Mouse (Mus musculus): ENCODE measurements around the gene Rap1gap2. TPM values are rescaled to one million over a fixed set of nuclear protein-coding genes. Genes with fewer than 3 reads are reported as not detected.

Gene Rap1gap2
- polyA plus RNA-seq, 1 experiment from 2014 or later: 1.6 TPM

- Histone ChIP-seq H3K27ac (peak overlapping the region; percentile 86), H3K36me3 (no peaks in the 10 kb centered on the region), H3K9me3 (no peaks in the 10 kb centered on the region), H3K27me3 (ENCODE audit: insufficient read depth, poor library complexity, severe bottlenecking) (peaks cover 51% of the 10 kb centered on the region), H3K4me3 (peak overlapping the region; percentile 71), H3K4me1 (replicated peaks) (peaks cover 23% of the 10 kb centered on the region)
- DNase-seq (ENCODE audit: low spot score): no peak
- WGBS: 14% methylated on average over 9 of the region's 9 CpGs
Measured at GRCm38 (mm10) chr11:74638791-74639411, 28.2 kb upstream of the Rap1gap2 start.

GRCm38 (mm10) chr11:74637971-74638790 is 27.5 kb upstream of the Rap1gap2 start:
- DNase-seq (ENCODE audit: low spot score): peak; percentile 81
- WGBS: under 1% methylated on average over 86 of the region's 86 CpGs
- peaks cover 23% of the 10 kb centered on the region for H3K4me1 ChIP-seq (replicated peaks)
- H3K4me3 ChIP-seq: peak overlapping the region; percentile 71
- no peaks in the 10 kb centered on the region for H3K9me3 ChIP-seq
- H3K27me3 ChIP-seq (ENCODE audit: insufficient read depth, poor library complexity, severe bottlenecking): peaks cover 51% of the 10 kb centered on the region
- H3K36me3 ChIP-seq: no peaks in the 10 kb centered on the region
- peak overlapping the region; percentile 86 for H3K27ac ChIP-seq

GRCm38 (mm10) chr11:74637486-74637885 is 26.8 kb upstream of the Rap1gap2 start:
- Histone ChIP-seq H3K36me3 (no peaks in the 10 kb centered on the region), H3K27me3 (ENCODE audit: insufficient read depth, poor library complexity, severe bottlenecking) (peaks cover 51% of the 10 kb centered on the region), H3K27ac (peak overlapping the region; percentile 86), H3K9me3 (no peaks in the 10 kb centered on the region), H3K4me3 (peak overlapping the region; percentile 71), H3K4me1 (replicated peaks) (peaks cover 23% of the 10 kb centered on the region)
- 25% methylated on average over 8 of the region's 8 CpGs for whole genome bisulfite sequencing
- no peak for DNase-seq (ENCODE audit: low spot score)

- peaks cover 23% of the 10 kb centered on the region for H3K4me1 ChIP-seq (replicated peaks)
- H3K36me3 ChIP-seq: no peaks in the 10 kb centered on the region
- DNase-seq (ENCODE audit: low spot score): peak; percentile 70
- 70% methylated on average over 5 of the region's 5 CpGs for WGBS
- peaks cover 31% of the 10 kb centered on the region for H3K27me3 ChIP-seq (ENCODE audit: insufficient read depth, poor library complexity, severe bottlenecking)
- H3K9me3 ChIP-seq: no peaks in the 10 kb centered on the region
- H3K4me3 ChIP-seq: no peak overlapping the region
- no peak overlapping the region for H3K27ac ChIP-seq
Measured at GRCm38 (mm10) chr11:74634490-74635275, 24.0 kb upstream of the Rap1gap2 start.

- Histone ChIP-seq H3K4me3 (no peak overlapping the region), H3K9me3 (no peaks in the 10 kb centered on the region), H3K27ac (no peak overlapping the region), H3K4me1 (replicated peaks) (peaks cover under 1% of the 10 kb centered on the region), H3K27me3 (ENCODE audit: insufficient read depth, poor library complexity, severe bottlenecking) (peaks cover 16% of the 10 kb centered on the region), H3K36me3 (no peaks in the 10 kb centered on the region)
- WGBS: 77% methylated on average over 7 of the region's 7 CpGs
- DNase-seq (ENCODE audit: low spot score): no peak
Measured at GRCm38 (mm10) chr11:74631880-74632789, 21.4 kb upstream of the Rap1gap2 start.

GRCm38 (mm10) chr11:74627481-74627880 is 16.8 kb upstream of the Rap1gap2 start:
- H3K4me3 ChIP-seq: no peak overlapping the region
- DNase-seq (ENCODE audit: low spot score): no peak
- H3K27ac ChIP-seq: no peak overlapping the region
- no peaks in the 10 kb centered on the region for H3K9me3 ChIP-seq
- no peaks in the 10 kb centered on the region for H3K36me3 ChIP-seq
- 90% methylated on average over 3 of the region's 3 CpGs for WGBS
- H3K27me3 ChIP-seq (ENCODE audit: insufficient read depth, poor library complexity, severe bottlenecking): no peaks in the 10 kb centered on the region
- no peaks in the 10 kb centered on the region for H3K4me1 ChIP-seq (replicated peaks)

GRCm38 (mm10) chr11:74625333-74625732 is 14.6 kb upstream of the Rap1gap2 start:
- peaks cover 19% of the 10 kb centered on the region for H3K27me3 ChIP-seq (ENCODE audit: insufficient read depth, poor library complexity, severe bottlenecking)

GRCm38 (mm10) chr11:74623693-74624092 is 13.0 kb upstream of the Rap1gap2 start:
- no peaks in the 10 kb centered on the region for H3K9me3 ChIP-seq
- no peak for DNase-seq (ENCODE audit: low spot score)
- no peak overlapping the region for H3K4me3 ChIP-seq
- 80% methylated on average over 6 of the region's 6 CpGs for WGBS
- H3K27me3 ChIP-seq (ENCODE audit: insufficient read depth, poor library complexity, severe bottlenecking): peaks cover 35% of the 10 kb centered on the region
- H3K4me1 ChIP-seq (replicated peaks): peaks cover 14% of the 10 kb centered on the region
- H3K27ac ChIP-seq: no peak overlapping the region
- H3K36me3 ChIP-seq: no peaks in the 10 kb centered on the region

More at GRCm38 (mm10) chr11:74625333-74625732, 14.6 kb upstream of the Rap1gap2 start:
- H3K4me3 ChIP-seq: no peak overlapping the region
- H3K9me3 ChIP-seq: no peaks in the 10 kb centered on the region
- H3K36me3 ChIP-seq: no peaks in the 10 kb centered on the region
- H3K4me1 ChIP-seq (replicated peaks): peaks cover under 1% of the 10 kb centered on the region; the same call in 1 of the 2 replicates
- no peak overlapping the region for H3K27ac ChIP-seq
- no peak for DNase-seq (ENCODE audit: low spot score)

GRCm38 (mm10) chr11:74621974-74622669 is 11.4 kb upstream of the Rap1gap2 start:
- DNase-seq (ENCODE audit: low spot score): no peak
- no peaks in the 10 kb centered on the region for H3K9me3 ChIP-seq
- peaks cover 45% of the 10 kb centered on the region for H3K27me3 ChIP-seq (ENCODE audit: insufficient read depth, poor library complexity, severe bottlenecking)
- no peak overlapping the region for H3K27ac ChIP-seq
- 81% methylated on average over 8 of the region's 8 CpGs for WGBS
- H3K4me3 ChIP-seq: no peak overlapping the region
- H3K36me3 ChIP-seq: no peaks in the 10 kb centered on the region
- peaks cover 14% of the 10 kb centered on the region for H3K4me1 ChIP-seq (replicated peaks)

GRCm38 (mm10) chr11:74619956-74620300 is 9.2 kb upstream of the Rap1gap2 start:
- Histone ChIP-seq H3K27me3 (ENCODE audit: insufficient read depth, poor library complexity, severe bottlenecking) (peaks cover 54% of the 10 kb centered on the region), H3K4me3 (peak overlapping the region; percentile 61), H3K4me1 (replicated peaks) (peaks cover 14% of the 10 kb centered on the region), H3K9me3 (no peaks in the 10 kb centered on the region), H3K27ac (peak overlapping the region; percentile 83), H3K36me3 (no peaks in the 10 kb centered on the region)
- WGBS: 2% methylated on average over 16 of the region's 16 CpGs
- DNase-seq (ENCODE audit: low spot score): no peak

GRCm38 (mm10) chr11:74619201-74619955 is 8.7 kb upstream of the Rap1gap2 start, which contains the start of gene Ccdc92b:
Gene Ccdc92b (plus strand): TSS chr11:74619605.
- H3K9me3 ChIP-seq: no peaks in the 10 kb centered on the region
- H3K4me3 ChIP-seq: peak within 1 kb of the TSS; percentile 61
- DNase-seq (ENCODE audit: low spot score): peak; percentile 88
- H3K27ac ChIP-seq: peak within 1 kb of the TSS; percentile 83
- H3K4me1 ChIP-seq (replicated peaks): peaks cover 14% of the 10 kb centered on the region
- peaks cover 54% of the 10 kb centered on the region for H3K27me3 ChIP-seq (ENCODE audit: insufficient read depth, poor library complexity, severe bottlenecking)
- H3K36me3 ChIP-seq: no peaks in the 10 kb centered on the region
- WGBS: 1% methylated on average over 60 of the region's 63 CpGs

Measured in hindbrain, embryonic 10.5 days (tissue).